Mouse (Mus musculus): Measurements from ENCODE around the gene Tubb2b. TPM values are rescaled to one million over a fixed set of nuclear protein-coding genes. Genes with fewer than 3 reads are reported as not detected.
A peak's percentile ranks its signal among the peaks of the same experiment; 100 is the strongest.

The Tubb2b gene
- polyA plus RNA-seq, 1 experiment from 2014 or later = 27.1 TPM

GRCm38 (mm10) chr13:34153254-34154011 lies 23.2 kb upstream of the Tubb2b start:
- H3K9me3 ChIP-seq = no peaks in the 10 kb centered on the region
- WGBS = 84% methylated on average over 4 of the region's 5 CpGs
- H3K36me3 ChIP-seq = no peaks in the 10 kb centered on the region
- H3K9ac ChIP-seq (replicated peaks) = no peak overlapping the region
- H3K27ac ChIP-seq = no peak overlapping the region
- no peak for ATAC-seq (ENCODE audit: insufficient number of reproducible peaks, insufficient read depth, low FRiP score, low TSS enrichment, low read depth)
- no peak overlapping the region for H3K4me2 ChIP-seq
- 0 out of 2 replicates have a peak, but pooled peaks cover 5% of the 10 kb centered on the region for H3K27me3 ChIP-seq
- H3K4me1 ChIP-seq (replicated peaks) = peaks cover 26% of the 10 kb centered on the region
- H3K4me3 ChIP-seq (replicated peaks) = no peak overlapping the region

- H3K4me3 ChIP-seq (replicated peaks) = no peak overlapping the region
- H3K4me2 ChIP-seq = no peak overlapping the region
- peaks cover 30% of the 10 kb centered on the region for H3K4me1 ChIP-seq (replicated peaks)
- no peak overlapping the region for H3K9ac ChIP-seq (replicated peaks)
- 0 out of 2 replicates have a peak, but pooled peaks cover 5% of the 10 kb centered on the region for H3K27me3 ChIP-seq
- no peak overlapping the region for H3K27ac ChIP-seq
- H3K9me3 ChIP-seq = no peaks in the 10 kb centered on the region
- 61% methylated on average over 7 of the region's 7 CpGs for WGBS
- ATAC-seq (ENCODE audit: insufficient number of reproducible peaks, insufficient read depth, low FRiP score, low TSS enrichment, low read depth) = no peak
- no peaks in the 10 kb centered on the region for H3K36me3 ChIP-seq
These were observed 22.4 kb upstream of the Tubb2b start for GRCm38 (mm10) chr13:34152695-34153094.

GRCm38 (mm10) chr13:34151425-34151824 lies 21.2 kb upstream of the Tubb2b start:
- Histone ChIP-seq H3K9me3 (no peaks in the 10 kb centered on the region), H3K4me3 (replicated peaks) (no peak overlapping the region), H3K27me3 (0 out of 2 replicates have a peak, but pooled peaks cover 5% of the 10 kb centered on the region), H3K36me3 (no peaks in the 10 kb centered on the region), H3K27ac (no peak overlapping the region), H3K9ac (replicated peaks) (no peak overlapping the region), H3K4me1 (replicated peaks) (peaks cover 28% of the 10 kb centered on the region), H3K4me2 (no peak overlapping the region)
- no peak for ATAC-seq (ENCODE audit: insufficient number of reproducible peaks, insufficient read depth, low FRiP score, low TSS enrichment, low read depth)
- WGBS = 96% methylated on average over 1 of the region's 1 CpGs

DNA sequence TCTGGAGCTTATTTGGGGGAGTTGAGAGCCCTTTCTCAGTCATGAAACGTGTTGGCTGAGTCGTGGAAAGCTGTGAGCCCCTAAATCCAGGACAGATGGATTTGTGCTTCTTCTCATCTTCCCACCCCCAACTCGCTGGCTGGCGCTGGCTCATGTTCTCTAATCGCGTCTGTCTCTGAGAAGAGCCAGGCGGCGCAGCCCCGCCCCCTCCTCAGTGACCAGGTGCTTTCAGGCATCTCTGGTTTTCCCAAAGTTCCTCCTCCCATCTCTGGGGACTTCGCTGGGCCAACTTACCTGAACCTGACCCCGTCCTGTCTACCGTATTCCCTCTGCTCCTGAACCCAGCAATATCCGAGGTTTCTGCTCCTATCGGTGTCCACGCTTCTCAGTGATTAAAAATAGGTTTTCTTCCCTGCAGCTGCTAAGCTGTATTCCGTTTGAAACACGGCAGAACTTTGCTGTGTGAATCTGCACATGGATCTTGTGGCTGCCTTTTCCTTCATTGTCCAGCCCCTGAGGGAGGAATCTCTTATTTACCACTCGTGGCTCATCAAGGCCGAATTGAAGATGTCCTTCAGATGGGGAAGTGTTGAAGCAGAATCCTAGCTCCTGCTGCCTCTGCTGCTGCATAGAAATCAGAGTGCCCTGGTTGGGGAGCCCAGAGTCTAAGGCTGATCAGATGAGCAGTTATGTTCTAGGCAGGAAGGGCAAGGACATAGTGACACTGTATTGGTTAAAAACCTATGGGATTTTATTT lies 20.2 kb upstream of the Tubb2b start:
- H3K4me1 ChIP-seq (replicated peaks) = peaks cover 25% of the 10 kb centered on the region
- no peak for ATAC-seq (ENCODE audit: insufficient number of reproducible peaks, insufficient read depth, low FRiP score, low TSS enrichment, low read depth)
- H3K9ac ChIP-seq (replicated peaks) = no peak overlapping the region; the same call in 1 of the 2 replicates
- WGBS = 12% methylated on average over 19 of the region's 19 CpGs
- no peaks in the 10 kb centered on the region for H3K36me3 ChIP-seq
- peak overlapping the region; percentile 45; the same call in 1 of the 2 replicates for H3K27ac ChIP-seq
- H3K4me2 ChIP-seq = peak overlapping the region; percentile 65
- peak overlapping the region; percentile 16; the same call in 1 of the 2 replicates for H3K4me3 ChIP-seq (replicated peaks)
- H3K9me3 ChIP-seq = no peaks in the 10 kb centered on the region
- H3K27me3 ChIP-seq = 0 out of 2 replicates have a peak, but pooled peaks cover 5% of the 10 kb centered on the region

GRCm38 (mm10) chr13:34149463-34150176 lies 19.4 kb upstream of the Tubb2b start:
- Histone ChIP-seq H3K36me3 (no peaks in the 10 kb centered on the region), H3K9ac (replicated peaks) (no peak overlapping the region), H3K4me3 (replicated peaks) (peak overlapping the region; percentile 43), H3K27me3 (0 out of 2 replicates have a peak, but pooled peaks cover 5% of the 10 kb centered on the region), H3K4me1 (replicated peaks) (peaks cover 25% of the 10 kb centered on the region), H3K27ac (peak overlapping the region; percentile 80), H3K4me2 (peak overlapping the region; percentile 65), H3K9me3 (no peaks in the 10 kb centered on the region)
- ATAC-seq (ENCODE audit: insufficient number of reproducible peaks, insufficient read depth, low FRiP score, low TSS enrichment, low read depth) = no peak
- 54% methylated on average over 5 of the region's 5 CpGs for WGBS

DNA sequence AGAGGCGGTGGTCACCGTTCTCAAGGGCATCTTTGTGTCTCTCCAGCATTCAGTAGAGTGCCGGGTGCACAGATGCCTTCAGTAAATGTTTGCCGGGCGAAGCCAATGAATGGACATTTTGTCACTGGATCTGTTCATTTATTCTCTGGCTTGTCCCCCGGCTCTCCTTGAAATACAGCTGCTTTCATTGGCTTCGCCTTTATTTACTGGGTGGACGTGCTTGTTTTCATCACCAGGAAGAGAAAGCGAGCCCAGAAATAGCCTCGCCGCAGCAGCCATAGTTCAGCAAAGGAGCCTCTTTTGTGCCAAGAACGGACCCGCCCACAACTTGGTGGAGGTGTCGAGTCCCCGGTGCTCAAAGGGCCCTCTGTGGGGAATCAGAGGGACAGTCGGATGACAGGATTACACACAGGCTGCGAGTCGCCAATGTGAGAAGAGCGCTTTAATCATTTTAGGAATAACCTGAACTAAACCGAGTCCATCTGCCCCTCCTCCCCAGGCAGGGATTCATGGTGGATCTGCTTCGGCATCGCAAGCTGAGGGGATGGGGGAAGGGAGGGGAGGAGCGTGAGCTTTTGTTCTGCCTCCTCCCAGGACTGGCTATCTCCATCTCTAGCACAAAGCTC lies 18.6 kb upstream of the Tubb2b start:
- H3K4me3 ChIP-seq (replicated peaks) = peak overlapping the region; percentile 43
- peak overlapping the region; percentile 80 for H3K27ac ChIP-seq
- no peaks in the 10 kb centered on the region for H3K36me3 ChIP-seq
- 6% methylated on average over 23 of the region's 23 CpGs for WGBS
- no peaks in the 10 kb centered on the region for H3K9me3 ChIP-seq
- H3K9ac ChIP-seq (replicated peaks) = peak overlapping the region; percentile 57
- H3K27me3 ChIP-seq = 0 out of 2 replicates have a peak, but pooled peaks cover 5% of the 10 kb centered on the region
- ATAC-seq (ENCODE audit: insufficient number of reproducible peaks, insufficient read depth, low FRiP score, low TSS enrichment, low read depth) = peak; percentile 74; the same call in 1 of the 2 replicates
- peak overlapping the region; percentile 65 for H3K4me2 ChIP-seq
- peaks cover 25% of the 10 kb centered on the region for H3K4me1 ChIP-seq (replicated peaks)

GRCm38 (mm10) chr13:34148181-34148580 lies 17.9 kb upstream of the Tubb2b start:
- Histone ChIP-seq H3K4me3 (replicated peaks) (no peak overlapping the region), H3K4me1 (replicated peaks) (peaks cover 25% of the 10 kb centered on the region), H3K36me3 (no peaks in the 10 kb centered on the region), H3K27ac (peak overlapping the region; percentile 80), H3K9me3 (no peaks in the 10 kb centered on the region), H3K9ac (replicated peaks) (no peak overlapping the region), H3K27me3 (0 out of 2 replicates have a peak, but pooled peaks cover 5% of the 10 kb centered on the region), H3K4me2 (peak overlapping the region; percentile 65)
- 74% methylated on average over 3 of the region's 3 CpGs for WGBS
- no peak for ATAC-seq (ENCODE audit: insufficient number of reproducible peaks, insufficient read depth, low FRiP score, low TSS enrichment, low read depth)

DNA sequence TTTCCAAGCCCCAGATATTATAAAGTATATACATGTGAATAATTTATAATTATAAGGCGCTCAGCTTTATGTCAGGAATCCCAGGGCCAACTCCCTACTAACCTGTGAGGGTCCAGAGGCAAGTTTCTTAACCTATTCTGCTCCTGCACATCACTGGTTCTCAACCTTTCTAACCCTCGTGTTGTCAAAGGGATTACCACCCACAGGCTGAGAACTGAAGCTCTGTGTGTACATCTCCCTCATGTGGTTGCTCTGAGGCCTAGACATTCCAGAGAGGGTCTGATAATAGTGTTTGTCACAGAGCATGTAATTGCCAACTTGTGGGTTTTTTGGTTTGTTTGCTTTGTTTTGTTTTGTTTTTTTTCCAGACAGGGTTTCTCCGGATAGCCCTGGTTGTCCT lies 16.6 kb upstream of the Tubb2b start:
- 68% methylated on average over 3 of the region's 3 CpGs for WGBS
- H3K9me3 ChIP-seq = no peaks in the 10 kb centered on the region
- no peak overlapping the region for H3K4me2 ChIP-seq
- no peak overlapping the region for H3K27ac ChIP-seq
- H3K4me1 ChIP-seq (replicated peaks) = peaks cover 25% of the 10 kb centered on the region
- no peak overlapping the region for H3K4me3 ChIP-seq (replicated peaks)
- no peaks in the 10 kb centered on the region for H3K36me3 ChIP-seq
- no peak for ATAC-seq (ENCODE audit: insufficient number of reproducible peaks, insufficient read depth, low FRiP score, low TSS enrichment, low read depth)
- H3K27me3 ChIP-seq = 0 out of 2 replicates have a peak, but pooled peaks cover 5% of the 10 kb centered on the region
- no peak overlapping the region for H3K9ac ChIP-seq (replicated peaks)

- H3K4me1 ChIP-seq (replicated peaks) = 0 out of 2 replicates have a peak, but pooled peaks cover 4% of the 10 kb centered on the region
- H3K4me2 ChIP-seq = no peak overlapping the region
- H3K27me3 ChIP-seq = no peaks in the 10 kb centered on the region
- no peak overlapping the region for H3K4me3 ChIP-seq (replicated peaks)
- H3K9me3 ChIP-seq = no peaks in the 10 kb centered on the region
- H3K36me3 ChIP-seq = no peaks in the 10 kb centered on the region
- ATAC-seq (ENCODE audit: insufficient number of reproducible peaks, insufficient read depth, low FRiP score, low TSS enrichment, low read depth) = no peak
- 68% methylated on average over 5 of the region's 5 CpGs for WGBS
- H3K9ac ChIP-seq (replicated peaks) = no peak overlapping the region
- H3K27ac ChIP-seq = no peak overlapping the region
These were observed 13.1 kb upstream of the Tubb2b start for GRCm38 (mm10) chr13:34143389-34143788.

GRCm38 (mm10) chr13:34136605-34137004 lies 6.3 kb upstream of the Tubb2b start:
- H3K27me3 ChIP-seq = peaks cover 13% of the 10 kb centered on the region
- no peak overlapping the region for H3K4me3 ChIP-seq (replicated peaks)
- no peak overlapping the region for H3K27ac ChIP-seq
- H3K9me3 ChIP-seq = no peaks in the 10 kb centered on the region
- no peak overlapping the region for H3K4me2 ChIP-seq
- H3K36me3 ChIP-seq = no peaks in the 10 kb centered on the region
- H3K4me1 ChIP-seq (replicated peaks) = peaks cover 23% of the 10 kb centered on the region
- 64% methylated on average over 7 of the region's 7 CpGs for WGBS
- H3K9ac ChIP-seq (replicated peaks) = no peak overlapping the region
- ATAC-seq (ENCODE audit: insufficient number of reproducible peaks, insufficient read depth, low FRiP score, low TSS enrichment, low read depth) = 0 out of 2 replicates have a peak, but pooled peaks have one; percentile 23
